Mouse (Mus musculus) natural killer cell, adult 2 months (primary cell): ENCODE results near the gene Lpcat1.

Experiments used
- DNase-seq, 2 experiments: peaks; one replicate each; pipeline ENCODE4 v3.0.0; 2022; ENCODE audit warnings: low spot score in 2 of 2

Gene Lpcat1

DNA sequence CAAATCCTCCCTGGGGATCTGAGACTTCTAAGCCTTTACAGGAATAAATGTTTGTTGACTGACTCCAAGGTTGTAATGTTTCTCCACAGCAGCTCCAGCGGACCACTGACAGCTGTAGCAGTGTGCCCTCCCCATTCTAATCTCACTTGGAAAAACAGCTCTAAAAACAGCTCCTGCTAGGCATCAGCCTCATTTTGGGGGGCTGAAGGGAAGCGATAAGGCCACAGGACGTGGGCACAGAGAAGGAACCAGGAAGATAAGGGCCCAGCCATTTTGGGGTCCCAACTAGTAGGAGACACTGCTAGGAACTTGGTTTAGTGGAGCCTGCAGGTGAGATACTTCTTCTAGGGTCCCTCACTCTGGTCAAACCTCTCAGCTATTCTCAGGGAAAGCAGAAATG lies 68.3 kb downstream of the Lpcat1 start:
- DNase-seq: no peak

DNA sequence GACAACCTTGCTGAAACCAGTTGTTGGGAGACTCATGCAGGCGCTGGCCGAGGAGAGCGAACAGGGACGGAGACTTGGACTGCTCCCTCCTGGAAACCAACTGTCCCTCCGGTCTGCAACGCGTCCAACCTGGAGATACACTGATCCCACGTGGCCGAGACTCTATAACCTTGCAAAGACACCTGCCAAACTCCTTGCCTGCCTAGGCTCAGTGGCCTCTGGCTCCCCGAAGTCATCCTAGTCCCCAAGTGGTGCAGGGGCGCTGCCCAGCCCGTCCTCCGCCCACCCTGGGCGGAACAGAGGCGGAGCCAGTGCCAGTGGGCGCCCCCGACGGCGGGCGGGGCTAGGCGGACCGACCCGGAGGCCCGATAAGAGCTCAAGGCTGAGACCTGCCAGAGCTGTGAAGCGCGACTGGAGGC lies 69.4 kb downstream of the Lpcat1 start, which contains the start of gene Slc6a3:
Slc6a3 (plus strand) TSS at position 345 of the 419 bp plus-strand sequence.
- no peak for DNase-seq

DNA sequence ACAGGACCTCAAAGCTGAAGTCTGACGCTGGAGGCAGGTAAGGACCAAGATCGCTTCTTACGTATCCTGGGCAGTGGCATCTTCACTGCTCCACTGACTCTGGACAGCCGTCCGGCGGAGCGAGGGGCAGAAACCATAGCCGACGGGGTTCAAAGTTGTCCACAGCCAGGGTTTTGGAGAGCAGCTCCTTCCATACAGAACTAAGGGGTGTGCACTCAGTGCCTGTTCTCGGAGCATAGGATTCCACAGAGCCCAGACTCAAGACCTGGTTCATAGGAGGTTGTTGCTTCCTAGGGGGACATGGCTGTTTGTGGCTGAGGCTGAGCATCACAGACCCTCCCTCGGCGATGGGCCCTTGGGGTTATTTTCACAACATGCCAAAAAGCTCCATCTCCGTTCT lies 69.8 kb downstream of the Lpcat1 start:
- DNase-seq: no peak

DNA sequence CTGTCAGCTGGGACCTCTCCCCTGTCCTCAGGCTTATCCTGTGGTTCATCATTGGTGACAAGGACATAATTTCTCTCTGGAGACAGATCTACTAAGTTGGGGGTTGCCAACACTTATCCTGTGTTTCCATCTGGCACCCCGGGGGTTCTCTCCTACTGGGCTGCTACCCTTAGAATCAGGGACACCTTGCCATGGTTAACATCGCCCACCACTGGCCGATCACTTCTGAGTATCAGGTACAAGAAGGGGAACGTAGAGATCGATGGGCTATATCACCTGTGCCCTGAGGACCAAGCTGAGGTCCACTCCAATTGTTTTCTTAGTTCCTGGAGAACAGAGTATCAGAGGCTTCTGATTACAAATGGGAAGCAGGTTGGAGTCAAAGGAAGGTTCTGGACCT lies 97.2 kb downstream of the Lpcat1 start:
- DNase-seq: no peak
